Mouse (Mus musculus) brain, embryonic 14.5 days (tissue): ENCODE data around the gene Ap4e1. TPM values are rescaled to one million over a fixed set of nuclear protein-coding genes. Genes with fewer than 3 reads are reported as not detected.
A peak's percentile ranks its signal among the peaks of the same experiment; 100 is the strongest.

Experiments
- DNase-seq: peaks from one replicate; pipeline ENCODE4 v3.0.0-alpha.2; 2011; ENCODE audit warnings: low read depth
- CTCF ChIP-seq: fragments of 200-500 bp; IDR thresholded peaks from 2 replicates; pipeline ENCODE4 v1.5.1; 2012; ENCODE audit warnings: inconsistent platforms, mild to moderate bottlenecking, moderate library complexity, borderline replicate concordance; ENCODE audit not compliant: insufficient read depth, insufficient read length; ENCODE audit errors: extremely low read depth
- POLR2A ChIP-seq: fragments of 200-500 bp; IDR thresholded peaks from 2 replicates; pipeline ENCODE4 v1.6.1; 2012; ENCODE audit warnings: mild to moderate bottlenecking, inconsistent platforms, borderline replicate concordance; ENCODE audit not compliant: poor library complexity, insufficient read depth, insufficient read length, severe bottlenecking; ENCODE audit errors: extremely low read depth
- polyA plus RNA-seq: library from polyadenylated mRNA; depleted of rRNA; stranded (reverse); fragments of >200 nt; gene quantifications from 2 replicates; pipeline ENCODE4 v1.2.3, GENCODE M21; 2012; rRNA removed

Ap4e1 gene
- 9.0 and 12.4 TPM in 2 replicates for polyA plus RNA-seq

- peak; percentile 98 for DNase-seq
- TF ChIP-seq CTCF (peak; percentile 98), POLR2A (peak; percentile 73; the same call in 1 of the 2 replicates)
These were observed at the start of gene Ap4e1 for GRCm38 (mm10) chr2:127008469-127008998. TSS of gene Ap4e1 (plus strand) at chr2:127008717.

GRCm38 (mm10) chr2:126961696-126962095, 46.8 kb upstream of the Ap4e1 start:
- TF ChIP-seq CTCF, result no peak
- no peak for TF ChIP-seq POLR2A
- no peak for DNase-seq

- no peak for TF ChIP-seq CTCF
- no peak for TF ChIP-seq POLR2A
- no peak for DNase-seq
These were observed 31.1 kb upstream of the Ap4e1 start for GRCm38 (mm10) chr2:126977428-126977827.

- DNase-seq, result no peak
- no peak for TF ChIP-seq POLR2A
- no peak for TF ChIP-seq CTCF
These were observed 25.3 kb upstream of the Ap4e1 start for GRCm38 (mm10) chr2:126983221-126983620.

- no peak for TF ChIP-seq CTCF
- no peak for TF ChIP-seq POLR2A
- DNase-seq, result no peak
These were observed 18.6 kb upstream of the Ap4e1 start for GRCm38 (mm10) chr2:126989919-126990318.

- no peak for DNase-seq
- TF ChIP-seq POLR2A, result no peak
- no peak for TF ChIP-seq CTCF
These were observed 15.8 kb upstream of the Ap4e1 start for GRCm38 (mm10) chr2:126992742-126993141.

GRCm38 (mm10) chr2:126994384-126995166, 13.9 kb upstream of the Ap4e1 start:
- TF ChIP-seq POLR2A (no peak), CTCF (no peak)
- DNase-seq, result no peak

- peak; percentile 77 for DNase-seq
- TF ChIP-seq POLR2A (no peak), CTCF (peak; percentile 71; the same call in 1 of the 2 replicates)
These were observed 11.8 kb upstream of the Ap4e1 start for GRCm38 (mm10) chr2:126996737-126997136.

- TF ChIP-seq POLR2A (no peak), CTCF (no peak)
- DNase-seq, result no peak
These were observed 10.3 kb upstream of the Ap4e1 start for GRCm38 (mm10) chr2:126998219-126998618.

GRCm38 (mm10) chr2:127000406-127001324, 7.9 kb upstream of the Ap4e1 start:
- DNase-seq, result no peak
- no peak for TF ChIP-seq CTCF
- TF ChIP-seq POLR2A, result no peak

- no peak for TF ChIP-seq POLR2A
- TF ChIP-seq CTCF, result no peak
- no peak for DNase-seq
These were observed 4.5 kb upstream of the Ap4e1 start for GRCm38 (mm10) chr2:127004046-127004445.

- no peak for TF ChIP-seq POLR2A
- peak; percentile 58; the same call in 1 of the 2 replicates for TF ChIP-seq CTCF
- DNase-seq, result peak; percentile 47
These were observed 1.7 kb upstream of the Ap4e1 start for GRCm38 (mm10) chr2:127006634-127007370.

- no peak for DNase-seq
- no peak for TF ChIP-seq POLR2A
- TF ChIP-seq CTCF, result no peak
These were observed 1.0 kb upstream of the Ap4e1 start for GRCm38 (mm10) chr2:127007509-127007908.

GRCm38 (mm10) chr2:127035006-127035605, 26.6 kb downstream of the Ap4e1 start:
- DNase-seq, result no peak
- TF ChIP-seq CTCF (no peak), POLR2A (no peak)
